Mouse (Mus musculus) testis, adult 2 months (tissue): ENCODE measurements around the gene Mks1. TPM values are rescaled to one million over a fixed set of nuclear protein-coding genes. Genes with fewer than 3 reads are reported as not detected.

Source experiments
- H3K27ac ChIP-seq: fragments of 200-500 bp; 2 replicates; pipeline ENCODE4 v1.5.1; 2012; ENCODE audit warnings: low read depth, low read length; ENCODE audit not compliant: control insufficient read depth, insufficient read depth
- H3K27me3 ChIP-seq: fragments of 200-500 bp; 2 replicates; pipeline ENCODE4 v1.6.1; 2012; ENCODE audit warnings: mild to moderate bottlenecking, low read length, moderate library complexity; ENCODE audit not compliant: control insufficient read depth, insufficient read depth
- H3K36me3 ChIP-seq: fragments of 200-500 bp; 2 replicates; pipeline ENCODE4 v1.6.1; 2012; ENCODE audit warnings: mild to moderate bottlenecking, low read length; ENCODE audit not compliant: control insufficient read depth, insufficient read depth
- H3K4me1 ChIP-seq: fragments of 200-500 bp; 2 replicates; pipeline ENCODE4 v1.6.1; 2012; ENCODE audit warnings: low read length; ENCODE audit not compliant: control insufficient read depth, insufficient read depth
- H3K4me3 ChIP-seq: fragments of 200-500 bp; 2 replicates; pipeline ENCODE4 v1.5.1; 2012; ENCODE audit warnings: low read depth, mild to moderate bottlenecking, low read length, moderate library complexity, mixed read lengths; ENCODE audit not compliant: control insufficient read depth
- CTCF ChIP-seq: fragments of 200-500 bp; IDR thresholded peaks from 2 replicates; pipeline ENCODE4 v1.5.1; 2012; ENCODE audit warnings: low read depth, mild to moderate bottlenecking, inconsistent platforms, low read length, moderate library complexity; ENCODE audit not compliant: control insufficient read depth, insufficient read depth, insufficient replicate concordance
- POLR2A ChIP-seq: fragments of 200-500 bp; IDR thresholded peaks from 2 replicates; pipeline ENCODE4 v1.6.1; 2012; ENCODE audit warnings: low read depth, mild to moderate bottlenecking, inconsistent platforms, low read length, moderate library complexity; ENCODE audit not compliant: control insufficient read depth
- polyA plus RNA-seq: library from polyadenylated mRNA; depleted of rRNA; stranded (reverse); fragments of >200 nt; gene quantifications from 2 replicates; pipeline ENCODE4 v1.2.3, GENCODE M21; 2012

Gene Mks1
- polyA plus RNA-seq, 1 experiment = 19.0 TPM

- no peak for TF ChIP-seq POLR2A
- TF ChIP-seq CTCF = no peak
- no peaks in the 10 kb centered on the region; the same call in 1 of the 2 replicates for H3K27me3 ChIP-seq
- no peaks in the 10 kb centered on the region for H3K36me3 ChIP-seq
- no peak overlapping the region for H3K4me3 ChIP-seq
- H3K27ac ChIP-seq = no peak overlapping the region
- peaks cover 12% of the 10 kb centered on the region for H3K4me1 ChIP-seq
Observed at GRCm38 (mm10) chr11:87817443-87817773, 35.6 kb upstream of the Mks1 start.

GRCm38 (mm10) chr11:87821502-87821901 is 31.5 kb upstream of the Mks1 start:
- H3K4me1 ChIP-seq = peaks cover 11% of the 10 kb centered on the region
- H3K36me3 ChIP-seq = no peaks in the 10 kb centered on the region
- H3K27ac ChIP-seq = no peak overlapping the region
- H3K4me3 ChIP-seq = no peak overlapping the region
- TF ChIP-seq POLR2A (no peak), CTCF (no peak)
- H3K27me3 ChIP-seq = no peaks in the 10 kb centered on the region; the same call in 1 of the 2 replicates

GRCm38 (mm10) chr11:87828239-87828900 is 24.6 kb upstream of the Mks1 start, which contains the start of gene Lpo:
Gene Lpo (minus strand): TSS chr11:87828289.
- H3K36me3 ChIP-seq = no peaks in the 10 kb centered on the region
- no peak for TF ChIP-seq POLR2A
- no peak for TF ChIP-seq CTCF
- no peaks in the 10 kb centered on the region for H3K27me3 ChIP-seq
- no peaks in the 10 kb centered on the region for H3K4me1 ChIP-seq
- no peak within 1 kb of the TSS for H3K4me3 ChIP-seq
- H3K27ac ChIP-seq = no peak within 1 kb of the TSS

GRCm38 (mm10) chr11:87840676-87841075 is 12.3 kb upstream of the Mks1 start:
- TF ChIP-seq CTCF (no peak), POLR2A (no peak)
- Histone ChIP-seq H3K27me3 (no peaks in the 10 kb centered on the region), H3K4me3 (no peak overlapping the region)

GRCm38 (mm10) chr11:87841436-87841835 is 11.6 kb upstream of the Mks1 start:
- no peak for TF ChIP-seq POLR2A
- no peak for TF ChIP-seq CTCF
- no peak overlapping the region for H3K4me3 ChIP-seq
- no peaks in the 10 kb centered on the region for H3K4me1 ChIP-seq
- H3K36me3 ChIP-seq = no peaks in the 10 kb centered on the region
- no peak overlapping the region for H3K27ac ChIP-seq
- no peaks in the 10 kb centered on the region for H3K27me3 ChIP-seq

More at GRCm38 (mm10) chr11:87840676-87841075, 12.3 kb upstream of the Mks1 start:
- no peaks in the 10 kb centered on the region for H3K4me1 ChIP-seq
- no peak overlapping the region for H3K27ac ChIP-seq
- no peaks in the 10 kb centered on the region for H3K36me3 ChIP-seq

- TF ChIP-seq CTCF (no peak), POLR2A (no peak)
Observed at GRCm38 (mm10) chr11:87846968-87847600, 5.9 kb upstream of the Mks1 start.

GRCm38 (mm10) chr11:87847884-87848283 is 5.1 kb upstream of the Mks1 start:
- H3K4me1 ChIP-seq = peaks cover 5% of the 10 kb centered on the region
- H3K4me3 ChIP-seq = no peak overlapping the region
- TF ChIP-seq POLR2A (no peak), CTCF (no peak)
- no peak overlapping the region for H3K27ac ChIP-seq
- no peaks in the 10 kb centered on the region for H3K27me3 ChIP-seq
- no peaks in the 10 kb centered on the region for H3K36me3 ChIP-seq

More at GRCm38 (mm10) chr11:87846968-87847600, 5.9 kb upstream of the Mks1 start:
- Histone ChIP-seq H3K36me3 (no peaks in the 10 kb centered on the region), H3K4me1 (peaks cover 2% of the 10 kb centered on the region), H3K27me3 (no peaks in the 10 kb centered on the region), H3K27ac (no peak overlapping the region), H3K4me3 (no peak overlapping the region)
